Mouse (Mus musculus): ENCODE measurements at regions not wholly inside any gene's neighbourhood (a gene's known extent, or its start where the extent isn't known, plus 50 kb on each side); places are given as distances from the start of the nearest gene placed in this dataset.

DNA sequence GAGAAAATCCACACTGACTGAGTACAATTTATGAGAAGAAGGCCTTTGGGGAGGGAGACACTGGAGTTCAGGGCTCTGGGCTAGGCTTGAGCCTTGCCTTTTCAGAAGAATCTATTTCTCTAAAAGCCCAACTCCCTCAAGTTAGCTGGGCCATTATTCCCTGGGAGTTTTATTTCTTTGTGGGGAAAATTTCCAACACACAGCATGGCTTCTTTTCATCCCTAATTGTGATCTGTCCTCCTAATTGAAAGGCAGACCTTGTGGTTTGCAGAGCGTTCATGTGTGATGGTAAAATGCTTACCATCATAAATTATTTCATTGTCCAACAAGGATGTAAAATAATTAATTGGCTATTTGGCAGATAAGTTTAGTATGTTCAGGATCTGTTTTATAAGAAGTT, 204.1 kb downstream of the Tgfb2 start:
- DNase-seq, result no peak

GRCm38 (mm10) chr1:186497872-186498271, 207.9 kb downstream of the Tgfb2 start:
- no peak for DNase-seq

DNA sequence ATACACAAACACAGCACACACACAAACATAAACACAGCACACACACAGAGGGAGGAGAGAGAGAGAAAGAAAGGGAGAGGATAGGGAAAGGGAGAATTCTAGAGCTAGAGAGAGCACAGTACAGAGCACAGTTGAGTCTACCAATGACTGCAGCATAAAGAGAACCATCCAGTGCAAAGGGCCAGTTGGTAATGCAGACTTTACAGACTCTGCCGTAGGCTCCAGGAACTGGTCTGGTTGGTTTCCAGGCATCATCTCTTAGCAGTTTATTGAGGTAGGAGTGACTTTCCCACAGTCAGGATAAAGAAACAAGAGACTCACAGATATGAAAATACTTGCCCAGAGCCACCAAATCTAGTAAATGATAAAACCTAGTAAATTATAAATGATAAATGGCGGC, 208.5 kb downstream of the Tgfb2 start:
- no peak for DNase-seq

GRCm38 (mm10) chr1:186494411-186494783, 211.4 kb downstream of the Tgfb2 start:
- DNase-seq, result no peak

DNA sequence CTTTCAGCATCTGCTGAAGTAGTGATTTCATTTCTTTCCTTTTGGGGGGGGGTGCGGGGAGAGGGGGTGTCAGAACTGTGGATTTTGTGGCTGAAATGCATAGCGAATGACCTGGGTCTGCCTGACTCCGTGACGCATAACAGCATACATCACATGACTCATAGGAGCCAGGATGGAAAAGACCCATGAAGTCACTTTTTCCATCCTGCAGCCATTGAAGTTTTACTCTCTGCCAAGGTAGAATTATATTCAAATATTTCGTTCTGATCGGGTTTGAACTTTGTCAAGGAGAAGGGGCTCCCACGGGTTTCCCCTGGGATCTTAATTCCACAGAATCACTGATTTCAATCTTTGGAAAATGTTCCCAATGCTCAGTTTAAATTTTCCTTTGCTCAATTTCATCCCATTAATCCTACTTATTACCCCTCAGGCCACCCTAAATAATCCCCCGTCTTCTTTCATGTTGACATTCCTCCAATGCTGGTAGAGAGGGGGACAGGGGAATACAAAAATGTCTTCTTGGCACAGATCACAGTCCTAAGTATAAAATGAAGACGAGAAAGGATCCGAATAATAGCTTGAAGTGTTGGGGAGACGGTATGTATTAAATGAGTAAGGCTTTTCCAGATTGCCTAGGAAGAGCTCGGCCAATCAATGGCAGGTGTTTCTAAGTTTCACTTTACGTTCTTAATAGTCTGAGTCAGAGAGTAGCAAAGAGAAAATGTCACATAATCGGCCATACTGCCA, 212.0 kb downstream of the Tgfb2 start:
- no peak for DNase-seq

GRCm38 (mm10) chr1:186482177-186482576, 223.6 kb downstream of the Tgfb2 start:
- no peak for DNase-seq

DNA sequence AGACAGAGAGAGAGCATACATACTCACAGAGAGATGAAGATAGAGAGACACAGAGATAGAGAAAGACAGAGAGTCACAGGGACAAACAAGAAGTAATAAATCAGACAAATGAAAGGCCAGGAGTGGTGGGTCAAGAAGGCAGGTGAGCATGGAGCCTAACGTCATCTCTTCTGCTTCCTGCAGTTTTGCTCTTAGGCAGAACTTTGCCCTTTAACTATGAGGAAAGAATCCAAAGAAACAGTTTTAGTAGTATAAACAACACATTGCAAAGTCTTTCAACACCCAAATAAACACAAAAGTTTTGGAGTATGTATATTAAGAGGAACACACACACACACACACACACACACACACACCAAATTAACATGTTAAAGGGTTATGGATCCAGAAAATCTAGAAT, 225.8 kb downstream of the Tgfb2 start:
- no peak for DNase-seq

- DNase-seq, result peak; percentile 99
These were observed 227.2 kb downstream of the Tgfb2 start for GRCm38 (mm10) chr1:186478428-186479238.

DNA sequence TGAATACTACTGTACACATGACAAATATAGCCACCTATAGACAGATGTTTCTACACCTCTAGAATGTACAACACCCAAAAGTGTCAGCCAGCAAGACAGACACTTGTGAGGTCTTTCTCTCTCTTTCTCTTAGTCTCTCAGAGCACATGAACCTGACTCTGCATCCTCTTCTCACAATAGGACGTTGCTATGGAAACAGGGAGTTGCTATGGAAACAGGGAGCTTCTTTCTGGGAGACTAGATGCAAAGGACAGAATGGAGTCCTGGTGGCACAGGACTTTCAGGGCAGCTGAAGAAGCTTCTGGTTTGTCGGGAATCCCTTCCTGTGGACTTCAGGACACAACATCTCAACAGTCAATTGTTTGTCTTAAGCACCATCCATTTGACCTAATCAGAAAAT, 230.9 kb downstream of the Tgfb2 start:
- no peak for DNase-seq

GRCm38 (mm10) chr1:186474385-186474784, 231.4 kb downstream of the Tgfb2 start:
- DNase-seq, result no peak

- no peak for DNase-seq
These were observed 232.8 kb downstream of the Tgfb2 start for GRCm38 (mm10) chr1:186472955-186473354.

- DNase-seq, result no peak
These were observed 240.3 kb downstream of the Tgfb2 start for GRCm38 (mm10) chr1:186465526-186465925.

DNA sequence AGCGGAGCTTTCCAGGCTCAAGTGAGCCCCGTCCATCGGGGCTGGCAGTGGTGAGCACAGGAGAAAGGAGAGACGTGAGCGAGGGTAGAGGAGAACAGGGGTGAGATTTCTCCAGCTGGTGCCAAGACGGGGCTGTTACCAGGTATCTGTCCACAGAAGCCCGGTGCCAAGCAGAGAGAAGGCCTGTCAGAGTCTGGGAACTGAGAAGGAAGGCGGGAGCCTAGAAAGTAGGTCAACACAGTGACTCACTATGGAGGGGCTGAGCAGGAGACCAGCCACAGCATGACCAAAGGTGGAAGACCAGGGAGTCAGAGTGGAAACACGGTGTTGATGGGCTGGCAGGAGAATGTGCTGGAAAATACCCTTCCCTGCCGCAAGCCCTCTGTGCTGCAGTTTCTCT, 245.0 kb downstream of the Tgfb2 start:
- peak; percentile 91 for DNase-seq

DNA sequence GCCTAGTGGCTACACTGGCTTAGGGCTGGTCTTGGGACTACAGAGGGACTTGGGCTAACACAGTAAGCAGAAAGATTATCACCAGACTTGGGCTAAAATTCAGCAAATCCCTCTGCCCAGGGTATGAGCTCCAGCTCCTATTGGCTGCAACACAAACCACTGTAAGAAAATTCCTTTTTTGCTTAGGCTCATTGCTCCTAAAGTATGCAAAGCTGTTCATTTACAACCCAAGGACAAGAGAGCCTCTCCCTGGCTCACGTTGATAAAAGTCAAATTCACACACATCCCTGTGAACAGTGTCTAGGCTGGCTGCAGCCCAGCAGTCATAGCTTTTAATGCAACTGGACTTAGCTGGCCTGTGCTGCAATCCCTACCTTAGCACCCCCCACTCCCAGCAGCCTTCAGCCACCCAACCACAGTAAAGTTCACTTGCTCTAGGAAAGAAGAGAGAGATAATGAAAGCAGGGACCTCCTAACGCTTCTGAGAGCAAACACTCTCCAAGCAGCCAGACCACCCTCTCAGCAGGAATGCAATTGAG, 247.6 kb downstream of the Tgfb2 start:
- no peak for DNase-seq

DNA sequence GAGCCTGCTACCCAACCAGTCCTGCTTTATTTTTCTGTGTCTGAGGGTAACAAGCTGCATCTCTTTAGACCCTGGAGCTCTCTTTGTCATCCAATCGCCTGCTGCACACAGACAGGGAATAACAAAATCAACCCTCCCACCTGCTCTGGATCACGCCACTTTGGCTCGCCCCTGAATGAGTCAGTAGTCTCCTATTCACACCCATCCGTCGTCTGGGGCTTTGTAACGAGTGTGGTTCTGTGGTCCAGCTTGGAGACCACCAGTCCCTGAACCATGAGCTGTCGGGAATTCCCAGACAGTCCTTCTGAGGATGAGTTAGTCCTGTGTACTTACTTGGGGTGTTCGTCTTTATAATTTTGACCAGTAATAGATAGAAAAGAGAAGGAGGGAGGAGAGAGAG, 248.7 kb downstream of the Tgfb2 start:
- peak; percentile 80 for DNase-seq

DNA sequence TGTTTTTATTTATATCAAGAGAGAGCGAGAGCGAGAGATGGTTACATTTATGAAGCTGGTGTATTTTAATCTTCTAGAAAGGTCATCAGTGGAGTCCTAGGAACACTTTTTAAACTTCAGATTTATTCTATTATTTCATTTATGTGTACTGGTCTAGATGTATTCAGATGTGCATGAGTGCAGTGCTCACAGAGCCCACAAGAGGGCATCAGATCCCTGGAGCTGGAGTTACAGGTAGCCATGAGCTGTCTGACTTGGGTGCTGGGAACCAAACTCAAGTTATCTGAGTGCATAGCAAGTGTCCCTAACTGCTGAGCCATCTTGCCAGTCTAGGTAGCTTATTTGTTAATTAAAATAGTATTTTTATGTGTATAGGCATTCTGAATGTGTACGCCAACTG, 249.7 kb downstream of the Tgfb2 start:
- DNase-seq, result no peak

DNA sequence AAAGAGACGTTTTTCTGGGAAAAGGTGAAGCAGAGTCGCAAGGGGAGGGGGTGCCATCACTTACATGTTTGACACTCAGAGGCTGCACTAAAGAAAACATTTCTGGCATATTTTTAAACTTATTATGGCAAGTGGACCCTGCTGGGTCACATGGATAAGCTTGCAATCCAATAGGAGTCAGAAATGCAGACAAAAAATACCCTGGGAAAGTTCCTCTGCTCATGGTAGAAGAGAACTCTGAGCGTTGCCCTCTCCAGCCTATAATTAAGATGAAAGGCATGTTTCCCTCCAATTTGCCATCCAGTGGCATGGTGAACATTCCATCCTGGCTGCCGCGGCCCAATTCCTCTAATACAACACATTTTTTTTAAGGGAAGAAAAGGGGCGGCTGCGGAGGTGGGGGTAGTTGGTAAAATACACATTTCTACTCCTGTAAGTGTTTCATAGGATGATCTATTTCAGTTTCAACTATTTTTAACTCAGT, 250.6 kb downstream of the Tgfb2 start:
- no peak for DNase-seq

DNA sequence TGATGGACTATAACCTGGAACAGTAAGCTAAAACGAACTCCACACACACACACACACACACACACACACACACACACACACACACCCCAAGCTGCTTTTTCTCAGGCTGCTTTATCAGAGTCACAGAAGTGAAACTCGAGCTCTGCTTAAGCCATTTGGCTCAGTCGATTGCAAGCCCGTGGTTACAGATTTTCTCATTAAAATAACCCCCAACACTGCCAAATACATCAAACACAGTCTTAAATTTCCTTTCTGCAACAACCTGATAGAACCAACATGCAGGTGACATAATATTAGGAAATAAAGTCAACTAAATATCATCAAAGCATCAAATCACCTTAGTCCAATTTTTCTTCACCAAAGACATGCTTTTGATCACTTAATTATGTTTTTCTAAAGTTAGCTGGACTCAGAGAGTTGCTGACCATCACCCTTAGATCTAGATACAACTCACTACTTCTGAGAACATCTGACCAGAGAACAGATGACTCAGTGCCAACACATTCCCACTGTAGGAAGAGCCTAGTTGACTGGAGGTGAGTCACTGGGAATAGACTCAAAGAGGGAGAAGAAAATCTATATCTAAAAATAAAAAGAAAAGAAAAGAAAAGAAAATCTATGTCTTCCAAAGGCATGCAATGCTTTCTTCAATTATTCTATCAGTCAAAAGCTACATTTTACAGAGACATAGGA, 251.2 kb downstream of the Tgfb2 start:
- DNase-seq, result no peak

GRCm38 (mm10) chr1:186448841-186449650, 256.7 kb downstream of the Tgfb2 start:
- DNase-seq, result peak; percentile 94

DNA sequence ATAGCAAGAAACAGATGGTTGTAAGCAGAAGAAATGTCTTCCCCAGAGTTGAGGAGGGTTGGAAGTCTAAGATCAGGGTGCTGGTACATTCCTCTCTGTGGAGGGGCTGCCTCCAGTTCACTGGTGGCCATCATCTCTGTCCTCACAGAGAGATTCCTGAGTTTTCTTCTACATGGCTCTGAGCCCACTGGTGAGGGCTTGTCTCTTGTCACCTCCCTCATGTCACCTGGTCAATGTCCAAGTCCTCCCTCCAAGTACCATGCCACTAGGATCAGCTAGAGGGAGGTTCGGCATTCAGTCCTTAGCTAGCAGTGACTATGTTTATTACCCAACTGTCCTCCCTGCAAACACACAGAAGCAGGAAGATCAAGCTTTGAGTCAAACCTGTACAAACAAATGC, 258.3 kb downstream of the Tgfb2 start:
- peak; percentile 76 for DNase-seq

- peak; percentile 96 for DNase-seq
These were observed 261.1 kb downstream of the Tgfb2 start for GRCm38 (mm10) chr1:186444701-186445131.

DNA sequence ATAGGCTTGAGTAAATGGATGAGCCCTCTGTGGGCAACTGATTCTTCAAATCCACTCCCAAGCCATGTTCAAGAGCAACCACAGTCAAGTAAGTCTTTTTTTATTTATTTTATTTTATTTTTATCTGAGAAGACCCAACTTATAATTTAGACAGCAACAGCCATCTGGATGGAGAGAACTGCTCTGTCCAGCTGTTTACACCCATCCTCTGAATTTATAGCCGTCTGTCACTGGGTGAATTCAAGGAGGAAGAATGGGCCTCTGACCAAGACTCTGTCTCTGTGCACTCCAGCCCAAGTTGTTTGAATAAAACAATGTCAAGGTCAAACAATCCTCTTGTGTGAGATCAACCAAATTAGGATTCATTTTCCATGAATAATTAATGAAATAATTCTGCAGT, 263.6 kb downstream of the Tgfb2 start:
- peak; percentile 55 for DNase-seq

Measured in heart, adult 11 months (tissue).